Mouse (Mus musculus): ENCODE measurements around the gene Tdpoz4.
"Not testable (repeated sequence)": the region's sequence is repeated elsewhere in the genome, so short reads cannot be mapped to it uniquely, and the experiment has no call there.

Gene Tdpoz4

GRCm38 (mm10) chr3:93796098-93796497, at the start of gene Tdpoz4:
Tdpoz4 (plus strand) TSS chr3:93796398.
- not testable (repeated sequence) for DNase-seq

GRCm38 (mm10) chr3:93754022-93754421, 42.2 kb upstream of the Tdpoz4 start:
- not testable (repeated sequence) for DNase-seq

GRCm38 (mm10) chr3:93772700-93773099, 23.5 kb upstream of the Tdpoz4 start, which contains the start of gene Gm5773:
Gm5773 (plus strand) TSS chr3:93773000.
- DNase-seq: not testable (repeated sequence)

DNA sequence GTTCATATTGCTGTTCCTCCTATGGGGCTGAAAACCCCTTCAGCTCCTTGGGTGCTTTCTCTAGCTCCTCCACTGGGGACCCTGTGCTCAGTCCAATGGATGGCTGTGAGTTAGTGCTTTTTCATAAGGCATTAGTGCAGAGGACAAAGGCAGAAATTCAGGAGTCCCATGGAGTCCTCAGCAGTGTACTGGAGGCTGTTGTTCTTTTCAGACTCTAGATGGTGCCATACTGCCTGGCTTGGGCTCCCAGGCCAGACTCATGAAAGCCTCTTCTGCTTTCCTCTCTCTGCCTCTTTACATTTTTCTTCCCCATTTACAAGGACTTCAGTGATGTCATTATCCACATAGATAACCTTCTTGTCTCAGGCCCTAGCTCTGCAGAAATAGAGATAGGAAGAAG, 17.1 kb downstream of the Tdpoz4 start:
- DNase-seq: not testable (repeated sequence)

GRCm38 (mm10) chr3:93825720-93826119, 29.5 kb downstream of the Tdpoz4 start, which contains the start of gene Tdpoz3:
Tdpoz3 (plus strand) TSS chr3:93826020.
- not testable (repeated sequence) for DNase-seq
